Mouse (Mus musculus) heart, adult 11 months (tissue): ENCODE measurements at regions not wholly inside any gene's neighbourhood (a gene's known extent, or its start where the extent isn't known, plus 50 kb on each side); places are given as distances from the start of the nearest gene placed in this dataset.

ENCODE experiments used
- DNase-seq: peaks from one replicate; pipeline ENCODE4 v3.0.0; 2022

DNA sequence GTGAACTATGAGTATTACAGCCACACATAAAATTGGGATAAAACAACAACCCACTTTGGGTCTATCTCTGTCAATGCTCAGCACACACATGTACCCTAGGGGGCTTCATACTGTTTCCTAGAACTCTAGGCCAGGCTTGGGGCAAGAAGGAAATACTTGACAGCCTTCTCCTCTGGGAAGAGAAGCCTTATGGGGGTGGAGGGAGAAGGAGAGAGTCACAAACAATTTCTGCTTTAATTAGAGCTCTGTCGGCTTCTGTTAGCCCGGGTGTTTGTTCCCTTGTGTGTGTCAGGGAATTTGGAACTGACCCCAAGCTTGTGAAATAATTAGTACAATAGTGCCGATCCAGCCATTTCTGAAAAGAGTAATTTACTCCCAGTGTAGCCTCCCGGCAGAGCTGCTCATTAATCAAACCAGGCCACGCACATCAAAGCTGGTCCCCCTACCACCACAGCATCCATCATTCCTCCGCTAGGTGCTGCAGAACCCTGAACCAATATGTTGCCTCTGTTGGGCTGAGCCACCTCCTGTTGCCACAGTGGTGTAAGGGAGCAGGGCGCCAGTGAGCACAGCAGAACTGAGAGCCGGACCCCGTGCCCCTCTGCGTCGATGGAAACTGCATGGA, 307.3 kb downstream of the Tmem114 start:
- DNase-seq: peak; percentile 81

DNA sequence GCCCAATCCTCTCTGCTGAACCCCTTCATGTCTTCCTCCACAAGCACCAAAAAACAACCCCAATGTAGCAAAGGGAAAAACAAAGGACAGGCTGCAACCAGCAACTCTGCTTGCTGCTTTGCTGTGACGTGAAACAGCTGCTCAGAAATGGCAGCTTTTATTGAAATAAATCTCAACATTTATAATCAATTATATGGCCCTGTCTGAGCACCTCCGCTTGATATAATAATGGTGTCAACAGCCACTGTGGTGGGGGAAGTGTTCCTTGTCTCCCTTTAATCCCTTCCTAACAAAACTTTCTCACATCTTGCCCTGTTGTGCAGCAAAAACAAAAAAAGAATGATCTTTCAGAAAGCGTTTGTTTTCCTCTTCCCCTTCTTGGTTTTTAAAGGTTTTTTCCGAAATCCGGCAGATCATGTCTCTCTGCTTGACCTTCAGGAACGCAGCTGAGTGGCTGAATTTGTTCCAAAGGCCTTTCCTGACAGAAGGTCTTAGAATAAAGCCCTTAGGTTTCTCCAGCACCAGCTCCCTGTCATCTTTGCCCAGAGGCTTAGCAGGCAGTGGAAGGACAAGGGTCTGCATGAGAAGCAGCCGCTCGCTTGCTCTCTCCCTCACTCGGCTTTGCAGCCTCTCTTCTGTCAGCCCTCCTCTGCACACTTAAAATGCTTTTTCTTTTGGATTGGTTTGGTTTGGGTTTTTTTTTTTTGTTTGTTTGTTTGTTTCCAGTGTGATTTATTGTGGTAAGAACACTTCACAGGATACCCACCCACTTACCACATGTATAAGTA, 313.4 kb downstream of the Tmem114 start:
- no peak for DNase-seq

DNA sequence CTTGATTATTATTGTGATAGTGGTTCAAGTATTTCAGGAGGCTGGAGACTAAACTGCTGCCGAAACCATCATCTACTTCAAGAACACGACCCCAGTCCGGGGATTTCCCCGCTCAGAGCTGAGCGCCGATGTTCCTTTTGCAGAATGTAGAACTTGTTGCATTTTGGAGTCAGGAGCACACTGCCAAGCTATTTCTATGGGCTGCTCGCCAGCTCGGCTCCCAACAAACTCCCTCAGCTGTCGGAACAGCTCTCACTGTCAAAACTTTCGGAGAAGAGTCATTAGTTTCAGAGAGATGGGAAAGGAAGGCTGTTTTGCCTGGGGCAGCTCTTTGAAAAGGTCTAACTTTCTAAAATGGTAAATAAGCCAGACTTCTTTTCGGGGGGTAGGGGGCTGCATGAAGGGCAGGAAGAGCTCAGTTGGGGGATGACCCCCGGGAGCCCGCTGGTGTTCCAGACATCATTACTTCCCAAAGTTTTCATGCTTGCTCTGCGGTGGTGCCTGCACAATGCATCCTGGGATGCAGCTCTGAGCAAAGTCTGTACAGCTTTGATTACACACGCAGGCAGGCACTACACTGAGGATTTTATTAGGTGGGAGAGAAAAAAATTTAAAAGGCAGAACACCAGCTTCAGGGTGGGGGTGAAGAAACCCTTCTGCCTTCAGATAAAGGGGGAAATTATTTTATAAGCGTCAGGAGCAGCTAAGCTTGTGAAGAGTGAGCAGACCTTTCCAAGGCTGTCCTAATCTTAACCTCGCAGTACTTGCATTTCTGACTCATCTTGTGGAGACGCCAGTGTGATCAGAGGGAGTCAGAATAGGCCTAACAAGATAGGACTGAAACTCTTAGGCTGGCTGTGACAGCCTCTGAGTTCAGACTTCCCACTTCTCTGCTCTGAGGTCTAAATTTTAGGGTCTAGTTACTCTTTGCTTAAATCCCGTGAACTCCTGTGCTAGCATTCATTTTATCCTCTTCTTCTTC, 316.5 kb downstream of the Tmem114 start:
- peak; percentile 94 for DNase-seq

DNA sequence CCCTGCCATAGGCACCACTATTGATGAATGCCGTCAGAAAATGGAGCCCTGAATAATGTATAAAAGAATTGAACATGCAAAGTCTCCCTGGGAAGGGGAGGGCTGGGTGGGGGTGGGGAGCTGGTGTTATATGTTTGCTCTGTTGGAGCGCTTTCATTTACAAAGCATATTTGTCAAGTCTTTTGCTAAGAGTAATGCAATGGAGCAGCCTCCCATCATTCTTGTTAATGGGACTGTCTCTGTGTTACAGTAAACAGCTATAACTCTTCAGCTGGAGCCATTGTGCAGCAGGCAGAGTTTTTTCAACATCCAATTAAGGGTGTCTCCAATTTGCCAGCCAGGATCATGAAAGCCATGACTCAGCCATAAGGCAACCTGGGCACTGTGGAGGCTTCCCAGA, 345.9 kb downstream of the Tmem114 start:
- DNase-seq: no peak

DNA sequence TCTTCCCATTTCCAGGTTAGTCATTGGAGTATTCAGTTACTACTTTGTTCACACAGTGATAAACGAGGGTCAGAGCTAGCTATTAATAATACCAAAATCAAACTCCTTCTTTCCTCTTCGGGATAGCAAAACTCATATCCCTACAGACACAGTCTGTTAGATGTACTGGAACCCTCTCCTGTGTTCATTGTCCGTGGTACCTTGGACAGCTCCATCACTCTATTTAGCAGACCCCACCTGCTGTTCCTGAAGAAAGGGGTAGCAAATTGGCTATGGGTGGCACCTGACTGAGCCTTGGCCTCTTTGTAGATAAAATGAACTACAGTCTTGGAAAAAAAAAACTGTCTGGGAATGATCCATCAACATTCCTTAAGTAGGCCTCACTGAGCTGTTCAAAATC, 346.5 kb downstream of the Tmem114 start:
- DNase-seq: no peak

DNA sequence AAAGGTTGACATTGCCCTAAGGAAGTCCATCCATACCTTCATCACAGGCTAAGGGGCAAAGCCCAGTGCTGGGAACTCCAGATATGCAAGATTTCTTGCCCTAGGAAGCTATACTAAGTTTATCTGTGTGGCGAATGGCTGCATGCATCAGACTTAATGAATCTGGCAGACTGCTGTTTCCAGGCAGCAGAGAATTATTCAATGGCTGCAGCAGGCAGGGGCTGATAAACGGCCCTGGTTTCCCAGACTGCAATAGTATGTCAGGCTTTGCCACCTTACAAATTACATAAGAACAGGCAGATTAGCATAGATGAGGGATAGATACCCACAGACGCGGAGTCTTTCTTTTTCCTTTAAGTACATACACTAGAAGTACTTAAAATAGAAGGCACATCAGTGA, 350.2 kb downstream of the Tmem114 start:
- DNase-seq: peak; percentile 75

DNA sequence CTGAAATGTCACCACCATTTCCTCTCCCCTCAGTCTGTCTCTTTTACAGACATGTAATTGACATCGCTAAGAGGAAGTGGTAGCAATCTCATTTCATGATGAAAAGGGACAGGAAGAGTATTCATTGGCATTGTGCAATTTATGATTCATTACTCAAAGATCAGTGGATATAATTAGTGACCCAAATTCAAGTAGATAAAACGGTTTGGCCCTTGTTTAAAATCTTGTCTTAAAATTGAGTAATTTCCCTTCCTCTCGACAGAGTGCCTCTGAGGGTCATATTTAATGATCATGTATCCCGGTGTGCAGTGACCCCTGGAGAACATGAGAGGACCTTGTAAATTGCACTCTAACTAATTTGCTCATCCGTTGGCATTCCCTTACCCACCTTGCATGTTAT, 371.0 kb downstream of the Tmem114 start:
- peak; percentile 1 for DNase-seq

DNA sequence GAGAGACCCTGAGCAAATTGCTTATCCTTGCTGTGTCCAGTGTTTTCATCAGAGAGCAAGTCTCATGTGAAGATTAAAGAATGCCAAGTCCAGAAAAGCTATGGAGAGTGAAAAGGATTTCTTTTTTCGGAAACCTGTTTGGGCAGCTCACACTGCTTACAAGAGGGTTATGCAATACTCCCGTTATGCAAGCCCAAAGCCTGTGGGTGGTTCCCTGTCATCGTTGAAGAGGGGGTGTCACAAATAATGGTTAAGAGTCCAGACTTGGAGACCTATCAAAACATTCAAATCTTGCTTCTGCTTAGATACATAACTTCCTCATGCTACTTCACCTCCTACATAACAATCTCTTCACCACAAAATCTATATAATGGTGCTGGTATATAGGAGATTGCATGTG, 416.0 kb downstream of the Tmem114 start:
- DNase-seq: peak; percentile 89

DNA sequence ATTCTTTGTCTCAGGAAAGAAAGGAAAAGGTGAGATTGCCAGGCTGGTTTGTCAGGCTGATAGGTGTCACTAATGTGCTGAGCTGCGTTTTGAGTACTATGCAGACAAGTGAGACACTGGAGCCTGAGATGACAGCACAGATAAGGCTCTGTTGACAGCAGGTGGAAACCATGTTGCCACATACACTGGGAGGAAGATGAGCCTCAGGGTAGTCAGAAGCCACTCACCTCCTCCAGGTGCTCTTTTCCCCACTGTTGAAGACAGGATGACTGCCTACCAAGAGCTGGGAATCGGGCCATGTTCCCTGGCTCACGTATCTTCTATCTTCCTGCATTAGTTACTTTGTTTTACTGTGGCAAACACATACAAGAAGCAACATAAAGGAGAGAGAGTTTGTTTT, 418.3 kb downstream of the Tmem114 start:
- DNase-seq: peak; percentile 68

DNA sequence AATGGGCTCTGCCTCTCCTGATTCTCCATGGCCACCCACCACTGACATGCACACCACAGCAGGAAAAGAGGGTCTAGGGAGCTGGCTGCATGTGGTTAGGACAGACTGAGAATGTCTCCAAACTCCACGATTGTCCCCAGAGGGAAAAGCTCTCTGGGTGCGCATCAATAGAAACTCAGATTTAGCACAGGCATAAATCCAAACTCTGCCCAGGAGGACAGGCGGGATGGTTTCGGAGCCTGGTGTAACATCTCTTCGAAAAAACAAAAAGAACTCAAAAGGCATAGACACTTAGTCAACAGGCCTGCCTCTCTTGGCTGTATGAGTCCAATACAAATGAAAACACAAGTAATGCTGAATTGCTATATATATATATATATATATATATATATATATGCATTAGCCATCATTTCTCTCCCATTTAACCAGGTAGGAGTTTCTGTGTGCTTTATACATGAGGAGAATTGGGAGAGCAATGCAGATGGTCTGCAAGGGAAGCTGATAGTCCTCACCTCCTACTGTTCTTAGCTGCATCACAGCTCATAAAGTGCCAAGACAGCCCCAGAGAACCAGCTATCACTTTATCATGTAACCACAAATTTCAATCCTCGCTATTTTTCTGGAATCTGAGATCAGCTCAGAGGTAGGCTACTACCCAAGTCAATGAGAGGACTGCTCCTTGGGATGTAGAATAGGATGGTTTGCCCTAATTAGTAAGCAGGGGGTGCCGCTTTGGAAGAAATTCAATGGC, 422.4 kb downstream of the Tmem114 start:
- no peak for DNase-seq

DNA sequence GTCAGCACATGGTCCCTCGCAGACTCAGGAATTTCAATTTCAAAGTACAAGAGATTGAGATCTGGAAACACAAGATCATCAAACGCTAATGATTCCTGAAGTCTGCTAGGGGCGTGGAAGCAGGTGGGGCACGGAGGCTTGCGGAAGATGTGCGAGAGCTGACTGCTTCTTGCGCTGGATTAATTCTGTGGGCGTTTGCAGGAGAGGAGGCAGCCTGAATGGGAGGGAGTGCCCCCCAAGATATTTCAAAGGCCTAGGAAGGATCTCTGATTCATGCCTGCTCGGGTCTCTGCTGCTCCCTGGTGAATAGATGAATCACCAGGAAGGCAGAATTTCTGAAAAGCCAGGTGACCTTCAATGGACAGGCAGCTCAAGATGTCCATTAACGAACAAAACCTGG, 442.1 kb downstream of the Tmem114 start:
- DNase-seq: no peak

DNA sequence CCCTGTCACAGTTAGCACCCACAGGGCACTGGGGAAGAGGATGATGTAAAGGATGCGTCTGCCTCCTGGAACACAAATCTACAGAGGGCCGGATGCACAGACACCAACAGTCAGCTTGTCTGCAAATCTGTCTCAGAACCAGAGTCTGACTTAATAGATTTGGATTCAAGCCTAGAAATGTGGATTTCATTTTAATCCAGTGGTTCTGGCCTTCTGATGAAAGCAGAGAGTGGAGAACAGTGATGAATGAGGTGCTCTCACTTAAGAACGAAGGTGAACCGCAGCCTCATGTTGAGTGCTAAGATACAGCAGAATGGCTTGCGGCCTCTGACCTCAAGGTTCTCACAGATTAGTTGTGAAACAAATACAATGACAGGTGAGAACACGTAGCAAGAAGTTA, 446.5 kb downstream of the Tmem114 start:
- no peak for DNase-seq

DNA sequence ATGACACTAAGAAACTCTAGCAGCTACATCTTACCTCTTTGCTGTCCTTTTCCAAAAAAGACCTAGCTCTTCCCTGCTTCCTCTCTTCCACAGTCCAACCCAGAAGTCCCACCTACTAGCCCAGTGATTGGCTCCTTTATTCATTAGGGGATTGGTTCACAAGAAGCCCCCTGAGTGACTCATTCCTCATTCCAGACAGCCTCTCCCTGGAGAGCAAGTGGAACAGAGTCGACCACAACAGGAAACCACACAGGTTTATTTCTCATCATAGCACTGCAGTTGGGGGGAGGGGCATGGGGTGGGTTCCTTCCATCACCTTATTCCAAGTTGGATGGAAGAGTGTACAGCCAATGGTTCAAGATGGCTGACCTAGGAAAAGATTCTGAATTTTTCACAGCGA, 473.3 kb downstream of the Tmem114 start:
- DNase-seq: no peak

DNA sequence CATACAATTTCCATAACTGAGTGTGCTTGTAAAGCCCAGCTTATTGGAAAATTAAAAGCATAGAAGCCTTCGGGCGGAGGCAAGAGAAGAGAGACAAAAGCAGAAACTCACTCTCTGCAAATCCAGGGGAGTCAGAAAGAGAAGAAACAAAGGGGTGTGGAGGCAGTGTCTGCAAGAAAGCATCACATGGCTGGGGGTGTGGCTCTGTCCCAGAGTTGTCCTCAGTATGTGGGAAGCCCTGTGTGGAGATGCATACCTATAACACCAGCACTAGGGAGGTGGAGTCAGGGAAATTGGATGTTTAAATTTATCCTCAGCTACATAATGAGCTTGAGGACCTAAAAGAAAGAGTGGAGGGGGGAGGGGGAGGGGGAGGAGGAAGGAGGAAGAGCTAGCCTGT, 482.6 kb downstream of the Tmem114 start:
- no peak for DNase-seq

DNA sequence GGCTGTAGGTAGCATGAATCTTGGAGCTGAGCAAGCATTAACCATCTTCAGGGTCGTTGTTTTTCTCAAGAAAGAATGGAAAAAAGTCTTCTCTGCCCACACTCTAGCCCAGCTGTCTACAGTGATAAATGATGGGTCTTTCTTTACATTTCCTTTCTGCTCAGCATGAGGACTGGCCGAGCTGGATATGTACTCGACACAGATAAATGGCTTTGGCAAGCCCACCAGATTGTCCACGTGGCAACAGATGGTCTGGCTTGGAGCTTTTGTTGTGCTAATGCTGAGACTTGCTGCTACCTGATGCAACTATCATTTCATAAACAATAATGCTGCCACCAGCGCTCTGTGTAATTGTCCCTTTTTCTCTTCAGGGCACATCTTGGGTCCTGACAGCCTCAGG, 487.8 kb downstream of the Tmem114 start:
- DNase-seq: no peak

DNA sequence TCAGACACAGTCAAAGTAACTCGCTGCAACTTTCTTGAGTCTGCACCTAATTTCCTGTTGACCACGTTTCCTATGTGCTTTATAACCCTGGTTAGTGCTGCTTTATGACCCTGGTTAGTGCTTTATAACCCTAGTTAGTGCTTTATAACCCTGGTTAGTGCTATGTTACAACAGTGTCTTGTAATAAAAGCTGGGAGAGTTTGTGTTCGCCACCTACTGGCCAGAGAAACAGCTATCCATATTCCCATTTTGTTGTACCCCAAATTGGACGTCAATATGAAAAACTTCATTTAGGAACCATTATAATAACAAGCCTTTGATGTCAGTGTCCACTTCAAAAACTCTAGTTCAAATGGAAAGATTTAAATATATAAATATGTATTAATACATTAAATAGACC, 492.6 kb downstream of the Tmem114 start:
- no peak for DNase-seq

DNA sequence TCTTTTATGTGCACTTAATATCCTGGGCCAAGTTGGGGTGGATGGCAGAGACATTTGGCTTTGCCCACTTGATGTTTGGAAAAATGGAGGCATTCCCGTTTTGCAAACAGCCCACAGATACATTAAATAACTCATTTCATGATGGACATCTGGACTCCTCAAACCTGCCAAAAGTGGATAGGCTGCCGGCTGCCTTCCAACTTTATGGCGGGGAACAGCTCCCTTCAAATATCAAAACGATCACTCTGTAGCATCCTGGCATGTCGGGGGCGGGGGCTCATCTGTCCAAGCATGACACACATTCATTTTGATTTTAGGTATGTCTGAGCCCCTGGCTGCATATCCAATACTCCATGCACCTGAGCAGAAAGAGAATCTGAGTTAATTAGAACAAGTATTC, 493.3 kb downstream of the Tmem114 start:
- no peak for DNase-seq

DNA sequence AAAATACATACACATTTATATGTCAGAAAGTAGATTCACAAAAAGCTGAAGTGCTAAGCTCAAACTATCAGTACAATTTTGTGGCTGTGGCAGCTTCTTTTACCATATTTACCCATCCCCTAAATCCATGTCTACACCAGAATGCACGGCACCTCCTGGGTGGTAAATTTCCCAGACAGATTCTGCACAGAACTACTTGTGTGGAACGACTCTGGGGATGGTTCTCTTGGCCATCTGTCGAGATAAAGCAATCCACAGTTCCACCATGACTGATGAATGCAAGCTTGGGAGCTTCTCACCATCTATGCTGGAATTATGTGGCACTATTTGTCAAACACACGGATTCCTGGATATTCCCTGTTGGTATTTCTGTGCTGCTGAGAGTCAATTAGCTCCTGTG, 495.8 kb downstream of the Tmem114 start:
- DNase-seq: no peak

DNA sequence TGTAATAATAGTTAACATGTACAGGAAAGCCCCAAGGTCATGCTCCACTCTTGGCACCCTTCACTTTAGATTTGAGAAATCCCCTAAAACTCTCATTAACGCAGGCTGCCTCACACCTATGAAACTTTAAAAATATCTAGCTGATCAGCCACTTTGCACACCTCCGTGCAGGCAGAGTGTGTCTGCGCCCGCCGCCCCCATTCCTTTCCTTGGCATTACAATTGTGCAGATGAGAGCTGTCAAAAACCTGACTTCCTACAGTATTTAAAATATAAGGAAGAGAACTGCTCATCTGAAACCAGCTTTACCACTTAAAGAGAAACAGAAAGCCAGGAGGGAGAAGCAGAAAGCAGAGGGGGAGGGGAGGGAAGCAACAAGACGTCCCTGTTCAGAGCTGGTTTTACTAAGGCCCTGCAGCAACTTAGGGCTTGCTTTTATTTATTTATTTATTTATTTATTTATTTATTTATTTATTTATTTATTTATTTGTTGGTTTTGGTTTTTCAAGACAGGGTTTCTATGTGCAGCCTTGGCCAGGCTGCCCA, 496.5 kb downstream of the Tmem114 start:
- no peak for DNase-seq

DNA sequence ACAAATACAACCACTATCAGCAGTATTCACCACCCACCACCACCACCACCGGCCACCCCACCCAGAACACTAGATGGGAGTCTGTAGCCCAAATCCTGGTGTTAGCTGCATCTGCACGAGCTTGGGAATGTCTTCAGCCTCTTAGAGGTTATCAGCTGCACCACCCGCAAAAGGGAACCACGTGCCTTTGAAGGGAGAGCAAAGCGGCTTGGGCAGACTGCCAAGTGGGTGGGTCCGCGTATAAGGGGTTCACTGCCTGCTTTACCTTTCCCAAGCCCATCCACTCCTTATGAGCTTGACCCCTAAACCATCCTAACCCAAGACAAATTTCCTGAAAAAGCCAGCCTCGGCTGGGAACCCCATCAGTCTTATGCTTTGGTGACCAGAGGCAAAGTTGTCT, 497.2 kb downstream of the Tmem114 start:
- DNase-seq: no peak

DNA sequence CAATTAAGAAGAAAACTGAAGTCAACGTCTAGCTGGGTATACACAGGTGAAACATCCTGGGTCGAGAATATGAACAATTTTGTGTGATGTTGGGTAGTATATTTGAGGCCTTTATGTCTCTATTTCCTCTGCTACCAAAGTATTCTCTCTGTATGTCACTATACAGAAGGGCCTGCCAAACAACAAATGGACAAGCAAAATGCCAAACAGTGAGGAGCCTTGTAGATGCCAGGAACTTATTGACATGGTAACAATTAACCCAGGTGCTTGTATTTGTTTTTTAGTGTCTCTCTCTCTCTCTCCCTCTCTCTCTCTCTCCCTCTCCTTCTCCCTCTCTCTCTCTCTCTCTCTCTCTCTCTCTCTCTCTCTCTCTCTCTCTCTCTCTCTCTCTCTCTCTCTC, 529.1 kb downstream of the Tmem114 start:
- no peak for DNase-seq

DNA sequence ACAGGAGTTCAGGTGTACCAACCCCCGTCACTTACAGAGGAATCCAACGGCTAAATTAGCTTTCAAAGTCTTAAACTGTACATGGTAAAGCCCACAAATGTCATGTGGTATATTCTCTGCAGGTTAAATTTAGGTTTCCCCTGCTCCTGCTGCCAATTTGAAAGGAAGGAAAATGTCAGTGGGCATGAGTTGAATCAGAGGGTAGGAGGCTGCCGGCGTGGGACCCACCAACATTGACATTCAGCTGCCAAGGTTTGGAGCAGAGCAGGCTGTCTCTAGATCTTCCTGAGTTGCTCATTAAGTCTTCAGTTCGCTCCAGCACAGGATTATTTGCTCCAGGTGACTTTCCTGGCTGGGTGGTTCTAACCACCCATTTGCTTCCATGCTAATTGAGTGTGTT, 532.1 kb downstream of the Tmem114 start:
- DNase-seq: no peak

DNA sequence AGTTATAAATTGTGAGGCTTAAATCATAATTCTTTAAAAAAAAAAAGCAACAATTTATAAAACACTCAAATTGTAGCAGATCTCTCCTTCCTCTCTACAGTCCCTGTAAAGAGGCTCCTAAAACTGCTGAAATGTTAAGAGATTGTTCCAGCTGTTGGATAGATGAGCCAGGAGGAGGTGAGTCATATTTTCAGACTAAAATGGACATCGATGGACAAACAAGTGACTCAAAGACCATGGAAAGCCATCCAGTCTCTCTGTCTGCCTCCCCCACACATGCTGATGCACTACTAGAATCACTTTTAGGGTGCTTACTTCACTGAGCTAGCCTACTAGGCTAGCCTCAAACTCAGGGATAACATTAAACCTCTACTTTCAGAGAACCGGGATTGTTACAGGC, 561.5 kb downstream of the Tmem114 start:
- DNase-seq: peak; percentile 85
